19 mouse cellular contexts compared by ENCODE assay signal in the genomic region with DNA sequence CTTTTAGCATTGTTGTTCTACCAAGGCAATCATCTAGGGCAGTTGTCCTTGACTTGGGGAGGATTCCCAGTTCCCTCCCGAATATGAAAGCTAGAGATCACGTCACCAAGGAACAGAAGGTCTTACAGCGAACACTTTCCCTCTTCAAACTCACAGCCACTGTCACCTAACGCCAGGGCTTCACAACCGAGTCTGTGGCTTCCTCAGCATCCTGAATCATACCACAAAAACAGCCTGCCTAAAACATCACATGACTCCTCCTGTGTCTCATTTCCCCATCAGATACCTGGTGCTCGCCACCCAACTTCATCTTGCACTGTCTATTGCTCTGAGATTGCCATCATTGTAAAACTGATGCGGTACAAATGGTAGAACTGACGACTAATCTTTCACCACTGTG.
DNase-seq lines count a peak whose midpoint lies in the region; ATAC-seq lines count a peak whose summit lies in the region.
"Had no signal": no experiment of that assay in that cellular context is flagged by ENCODE, and none has a peak within 500 bp of the region (broad histone marks: within the 10 kb centered on the region; RNA-seq: fewer than 3 reads in every experiment).

No protein-coding gene starts in this region.

- no peaks in the 10 kb centered on the region for H3K27me3 ChIP-seq in midbrain, embryonic 11.5 days (ENCODE audit: control insufficient read depth, insufficient read depth, low read length)
- H3K27me3 ChIP-seq in midbrain, embryonic 14.5 days (ENCODE audit: control insufficient read depth, insufficient read depth, low read length): no peaks in the 10 kb centered on the region
- no peaks in the 10 kb centered on the region for H3K27me3 ChIP-seq in intestine, embryonic 15.5 days (replicated peaks)
- H3K27me3 ChIP-seq: heart, embryonic 15.5 days had no signal

- H3K9me3 ChIP-seq in midbrain, embryonic 11.5 days (ENCODE audit: control insufficient read depth, low read length): no peaks in the 10 kb centered on the region
- H3K9me3 ChIP-seq in midbrain, embryonic 14.5 days (ENCODE audit: control insufficient read depth, low read length): no peaks in the 10 kb centered on the region
- H3K9me3 ChIP-seq in intestine, embryonic 15.5 days: no peaks in the 10 kb centered on the region
- H3K9me3 ChIP-seq: heart, embryonic 15.5 days; hindbrain, embryonic 10.5 days; limb, embryonic 10.5 days; midbrain, embryonic 10.5 days had no signal

- ATAC-seq in midbrain, embryonic 11.5 days (ENCODE audit: low FRiP score): no peak
- ATAC-seq in midbrain, embryonic 14.5 days (ENCODE audit: low FRiP score, low TSS enrichment): no peak
- peak; percentile 82 for ATAC-seq in inflammation-experienced regulatory T-cells, adult 6 months
- 0 out of 2 replicates have a peak, but pooled peaks have one; percentile 30 for ATAC-seq in neutrophil, adult 5-6 weeks (ENCODE audit: extremely low read depth, insufficient number of reproducible peaks, low FRiP score, poor library complexity, severe bottlenecking)
- no peak for ATAC-seq in intestine, embryonic 15.5 days
- ATAC-seq: forebrain, embryonic 16.5 days had no signal

- no peak overlapping the region for H3K9ac ChIP-seq in midbrain, embryonic 11.5 days (ENCODE audit: low read length)
- H3K9ac ChIP-seq in midbrain, embryonic 14.5 days (replicated peaks; ENCODE audit: low read length): no peak overlapping the region
- no peak overlapping the region for H3K9ac ChIP-seq in intestine, embryonic 15.5 days
- H3K9ac ChIP-seq: heart, embryonic 15.5 days; lung, embryonic 14.5 days had no signal

- H3K4me3 ChIP-seq in midbrain, embryonic 11.5 days (ENCODE audit: low read depth, low read length): no peak overlapping the region
- H3K4me3 ChIP-seq in midbrain, embryonic 14.5 days (replicated peaks; ENCODE audit: low read depth, low read length): no peak overlapping the region
- H3K4me3 ChIP-seq in intestine, embryonic 15.5 days (replicated peaks): no peak overlapping the region
- H3K4me3 ChIP-seq: erythroblast, embryonic 14.5 days; heart, embryonic 15.5 days; hindbrain, embryonic 10.5 days; limb, embryonic 10.5 days; midbrain, embryonic 10.5 days had no signal

- H3K36me3 ChIP-seq in midbrain, embryonic 11.5 days (ENCODE audit: control insufficient read depth, insufficient read depth, low read length): no peaks in the 10 kb centered on the region
- no peaks in the 10 kb centered on the region for H3K36me3 ChIP-seq in midbrain, embryonic 14.5 days (ENCODE audit: control insufficient read depth, insufficient read depth, low read length)
- H3K36me3 ChIP-seq in intestine, embryonic 15.5 days: no peaks in the 10 kb centered on the region
- H3K36me3 ChIP-seq: heart, embryonic 15.5 days; hindbrain, embryonic 10.5 days; limb, embryonic 10.5 days; midbrain, embryonic 10.5 days had no signal

- DNase-seq in midbrain, embryonic 11.5 days (ENCODE audit: low spot score, missing footprints): peak; percentile 17
- DNase-seq in midbrain, embryonic 14.5 days: no peak
- DNase-seq in left cerebral cortex, postnatal 36 days (ENCODE audit: low spot score in 2 of 2): no peak
- DNase-seq in layer of hippocampus, adult 11-12 months (ENCODE audit: low spot score): no peak
- DNase-seq in layer of hippocampus, postnatal 14 days (ENCODE audit: low spot score in 2 of 2): no peak
- DNase-seq: cerebellum, adult 9-10 months; kidney, postnatal 4 days; lung, embryonic 14.5 days; retina, postnatal 1 day had no signal

- intact Hi-C loops in left cerebral cortex, postnatal 36 days (cut with DNase I): no loop called here

- H3K4me1 ChIP-seq in midbrain, embryonic 11.5 days (ENCODE audit: control insufficient read depth, insufficient read depth, low read length): no peaks in the 10 kb centered on the region
- no peaks in the 10 kb centered on the region for H3K4me1 ChIP-seq in midbrain, embryonic 14.5 days (ENCODE audit: control insufficient read depth, insufficient read depth, low read length)
- no peaks in the 10 kb centered on the region for H3K4me1 ChIP-seq in intestine, embryonic 15.5 days (replicated peaks)
- H3K4me1 ChIP-seq: heart, embryonic 15.5 days; hindbrain, embryonic 10.5 days; limb, embryonic 10.5 days; midbrain, embryonic 10.5 days had no signal

- 88% methylated on average over 8 of the region's 8 CpGs for WGBS in midbrain, embryonic 11.5 days
- WGBS in midbrain, embryonic 14.5 days: 92% methylated on average over 8 of the region's 8 CpGs
- WGBS in intestine, embryonic 15.5 days: 84% methylated on average over 8 of the region's 8 CpGs

- no peak overlapping the region for H3K4me2 ChIP-seq in midbrain, embryonic 11.5 days
- H3K4me2 ChIP-seq in midbrain, embryonic 14.5 days (ENCODE audit: low read length): no peak overlapping the region
- no peak overlapping the region for H3K4me2 ChIP-seq in intestine, embryonic 15.5 days (replicated peaks)
- H3K4me2 ChIP-seq: heart, embryonic 15.5 days; liver, embryonic 11.5 days; lung, embryonic 14.5 days had no signal

- H3K27ac ChIP-seq in midbrain, embryonic 11.5 days (ENCODE audit: low read depth, low read length): no peak overlapping the region
- no peak overlapping the region for H3K27ac ChIP-seq in midbrain, embryonic 14.5 days (replicated peaks; ENCODE audit: low read depth, low read length)
- H3K27ac ChIP-seq in intestine, embryonic 15.5 days: no peak overlapping the region
- H3K27ac ChIP-seq: heart, embryonic 15.5 days; hindbrain, embryonic 10.5 days; limb, embryonic 10.5 days; midbrain, embryonic 10.5 days had no signal

Comparison
In these comparisons a context has a peak if more than half of its experiments do, and no peak if none do; other contexts are left out.
1. ATAC-seq: peak in inflammation-experienced regulatory T-cells, adult 6 months (single experiment) and neutrophil, adult 5-6 weeks (single experiment); none in midbrain, embryonic 11.5 days (single experiment), midbrain, embryonic 14.5 days (single experiment) and intestine, embryonic 15.5 days (single experiment).